Mouse (Mus musculus) midbrain, embryonic 14.5 days (tissue): Measurements from ENCODE around the gene 4930578C19Rik. TPM values are rescaled to one million over a fixed set of nuclear protein-coding genes. Genes with fewer than 3 reads are reported as not detected.
A peak's percentile ranks its signal among the peaks of the same experiment; 100 is the strongest.

Source experiments
- ATAC-seq: fragments of 200-750 bp; cut with Nextera tagmentation; 2 replicates; pipeline ENCODE4 v1.8.0; 2017; ENCODE audit warnings: moderate number of reproducible peaks, moderate library complexity; ENCODE audit not compliant: low FRiP score, low TSS enrichment
- DNase-seq: peaks from one replicate; pipeline ENCODE4 v3.0.0-alpha.2; 2015
- H3K27ac ChIP-seq: fragments of 300-500 bp; sonication (generic); replicated peaks from 2 replicates; pipeline ENCODE4 v1.5.1; 2014; ENCODE audit warnings: mild to moderate bottlenecking, low read depth, low read length, moderate library complexity
- H3K27me3 ChIP-seq: fragments of 300-500 bp; sonication (generic); 2 replicates; pipeline ENCODE4 v1.6.1; 2014; ENCODE audit warnings: low read length, control low read depth, mixed read lengths; ENCODE audit not compliant: control insufficient read depth, insufficient read depth
- H3K36me3 ChIP-seq: fragments of 300-500 bp; sonication (generic); 2 replicates; pipeline ENCODE4 v1.6.1; 2014; ENCODE audit warnings: low read length, control low read depth; ENCODE audit not compliant: control insufficient read depth, insufficient read depth
- H3K4me1 ChIP-seq: fragments of 300-500 bp; sonication (generic); 2 replicates; pipeline ENCODE4 v1.6.1; 2014; ENCODE audit warnings: mild to moderate bottlenecking, antibody characterized with exemption, low read length, control low read depth; ENCODE audit not compliant: control insufficient read depth, insufficient read depth
- H3K4me2 ChIP-seq: fragments of 300-500 bp; sonication (generic); 2 replicates; pipeline ENCODE4 v1.6.1; 2014; ENCODE audit warnings: mild to moderate bottlenecking, low read length, moderate library complexity
- H3K4me3 ChIP-seq: fragments of 300-500 bp; sonication (generic); replicated peaks from 2 replicates; pipeline ENCODE4 v1.5.1; 2014; ENCODE audit warnings: low read depth, low read length
- H3K9ac ChIP-seq: fragments of 300-500 bp; sonication (generic); replicated peaks from 2 replicates; pipeline ENCODE4 v1.6.1; 2014; ENCODE audit warnings: mild to moderate bottlenecking, low read length, moderate library complexity
- H3K9me3 ChIP-seq: fragments of 300-500 bp; sonication (generic); 2 replicates; pipeline ENCODE4 v1.6.1; 2016; ENCODE audit warnings: low read length, control low read depth, mixed read lengths; ENCODE audit not compliant: control insufficient read depth
- WGBS: fragments of 180-500 bp; shearing (Covaris S2); extraction: QIAGEN DNeasy Blood & Tissue Kit; methylation state at CpG from one replicate; pipeline ENCODE4 v1.1.7; 2014; 5-methylcytosine and 5-hydroxymethylcytosine counted together
- polyA plus RNA-seq: library from polyadenylated mRNA; unstranded; fragments of >200 nt; fragmentation: Nextera tagmentation; extraction: Ambion mirVana; gene quantifications from 2 replicates; pipeline ENCODE4 v1.2.1, GENCODE M21; 2014

The 4930578C19Rik gene
- polyA plus RNA-seq, result 0.47 and 0.69 TPM in 2 replicates

GRCm38 (mm10) chrX:18461198-18461601, at the start of gene 4930578C19Rik:
4930578C19Rik (minus strand) TSS chrX:18461397.
- no peak within 1 kb of the TSS for H3K4me2 ChIP-seq
- no peaks in the 10 kb centered on the region for H3K4me1 ChIP-seq
- no peak within 1 kb of the TSS for H3K9ac ChIP-seq
- no peak within 1 kb of the TSS for H3K27ac ChIP-seq
- H3K4me3 ChIP-seq, result no peak within 1 kb of the TSS
- H3K9me3 ChIP-seq, result no peaks in the 10 kb centered on the region
- DNase-seq (no peak), ATAC-seq (no peak)
- H3K27me3 ChIP-seq, result no peaks in the 10 kb centered on the region
- no peaks in the 10 kb centered on the region for H3K36me3 ChIP-seq
- 85% methylated on average over 8 of the region's 8 CpGs for WGBS

GRCm38 (mm10) chrX:18467690-18468089, 6.5 kb upstream of the 4930578C19Rik start:
- no peaks in the 10 kb centered on the region for H3K4me1 ChIP-seq
- no peaks in the 10 kb centered on the region for H3K9me3 ChIP-seq
- no peaks in the 10 kb centered on the region for H3K27me3 ChIP-seq
- H3K4me2 ChIP-seq, result no peak overlapping the region
- 48% methylated on average over 1 of the region's 1 CpGs for WGBS
- DNase-seq (no peak), ATAC-seq (no peak)
- H3K27ac ChIP-seq, result no peak overlapping the region
- no peak overlapping the region for H3K4me3 ChIP-seq
- no peak overlapping the region for H3K9ac ChIP-seq
- H3K36me3 ChIP-seq, result no peaks in the 10 kb centered on the region

- 71% methylated on average over 1 of the region's 1 CpGs for WGBS
- no peak overlapping the region for H3K4me3 ChIP-seq
- H3K9me3 ChIP-seq, result no peaks in the 10 kb centered on the region
- H3K36me3 ChIP-seq, result no peaks in the 10 kb centered on the region
- H3K27ac ChIP-seq, result no peak overlapping the region
- no peaks in the 10 kb centered on the region for H3K4me1 ChIP-seq
- DNase-seq (no peak), ATAC-seq (no peak)
- no peaks in the 10 kb centered on the region for H3K27me3 ChIP-seq
- H3K4me2 ChIP-seq, result no peak overlapping the region
- H3K9ac ChIP-seq, result no peak overlapping the region
Measured at GRCm38 (mm10) chrX:18462879-18463278, 1.7 kb upstream of the 4930578C19Rik start.

GRCm38 (mm10) chrX:18451559-18451958, 9.6 kb downstream of the 4930578C19Rik start:
- H3K9ac ChIP-seq, result no peak overlapping the region
- no peaks in the 10 kb centered on the region for H3K27me3 ChIP-seq
- H3K36me3 ChIP-seq, result no peaks in the 10 kb centered on the region
- H3K4me2 ChIP-seq, result no peak overlapping the region
- no peaks in the 10 kb centered on the region for H3K4me1 ChIP-seq
- no peaks in the 10 kb centered on the region for H3K9me3 ChIP-seq
- 64% methylated on average over 1 of the region's 1 CpGs for WGBS
- no peak overlapping the region for H3K4me3 ChIP-seq
- DNase-seq (no peak), ATAC-seq (no peak)
- H3K27ac ChIP-seq, result no peak overlapping the region

- DNase-seq, result peak; percentile 88
- 35% methylated on average over 5 of the region's 5 CpGs for WGBS
- H3K4me2 ChIP-seq, result no peak overlapping the region
- no peaks in the 10 kb centered on the region for H3K36me3 ChIP-seq
- no peak overlapping the region for H3K4me3 ChIP-seq
- no peak for ATAC-seq
- H3K4me1 ChIP-seq, result no peaks in the 10 kb centered on the region
- no peaks in the 10 kb centered on the region for H3K27me3 ChIP-seq
- H3K9ac ChIP-seq, result no peak overlapping the region
- no peaks in the 10 kb centered on the region for H3K9me3 ChIP-seq
- no peak overlapping the region for H3K27ac ChIP-seq
Measured at GRCm38 (mm10) chrX:18442066-18442465, 19.1 kb downstream of the 4930578C19Rik start.

- H3K4me3 ChIP-seq, result no peak overlapping the region
- no peak overlapping the region for H3K9ac ChIP-seq
- DNase-seq (no peak), ATAC-seq (no peak)
- no peak overlapping the region for H3K4me2 ChIP-seq
- no peaks in the 10 kb centered on the region for H3K36me3 ChIP-seq
- no peak overlapping the region for H3K27ac ChIP-seq
- no peaks in the 10 kb centered on the region for H3K4me1 ChIP-seq
- WGBS, result 86% methylated on average over 3 of the region's 3 CpGs
- no peaks in the 10 kb centered on the region for H3K9me3 ChIP-seq
- no peaks in the 10 kb centered on the region for H3K27me3 ChIP-seq
Measured at GRCm38 (mm10) chrX:18425451-18425850, 35.7 kb downstream of the 4930578C19Rik start.

GRCm38 (mm10) chrX:18423206-18423605, 38.0 kb downstream of the 4930578C19Rik start:
- Histone ChIP-seq H3K4me1 (no peaks in the 10 kb centered on the region), H3K27me3 (no peaks in the 10 kb centered on the region), H3K9me3 (no peaks in the 10 kb centered on the region), H3K4me3 (no peak overlapping the region), H3K36me3 (no peaks in the 10 kb centered on the region), H3K4me2 (no peak overlapping the region), H3K9ac (no peak overlapping the region), H3K27ac (no peak overlapping the region)
- DNase-seq (no peak), ATAC-seq (no peak)
- WGBS, result 97% methylated on average over 4 of the region's 4 CpGs

- no peaks in the 10 kb centered on the region for H3K4me1 ChIP-seq
- no peak overlapping the region for H3K4me2 ChIP-seq
- H3K27ac ChIP-seq, result no peak overlapping the region
- ATAC-seq (no peak), DNase-seq (no peak)
- H3K9ac ChIP-seq, result no peak overlapping the region
- no peaks in the 10 kb centered on the region for H3K9me3 ChIP-seq
- H3K4me3 ChIP-seq, result no peak overlapping the region
- H3K27me3 ChIP-seq, result no peaks in the 10 kb centered on the region
- 93% methylated on average over 4 of the region's 4 CpGs for WGBS
- no peaks in the 10 kb centered on the region for H3K36me3 ChIP-seq
Measured at GRCm38 (mm10) chrX:18420161-18420784, 40.9 kb downstream of the 4930578C19Rik start.

GRCm38 (mm10) chrX:18418977-18419376, 42.2 kb downstream of the 4930578C19Rik start:
- Histone ChIP-seq H3K4me3 (no peak overlapping the region), H3K36me3 (no peaks in the 10 kb centered on the region), H3K27me3 (no peaks in the 10 kb centered on the region), H3K4me1 (no peaks in the 10 kb centered on the region), H3K9ac (no peak overlapping the region), H3K4me2 (no peak overlapping the region), H3K9me3 (no peaks in the 10 kb centered on the region), H3K27ac (no peak overlapping the region)
- ATAC-seq (no peak), DNase-seq (no peak)
- 48% methylated on average over 1 of the region's 1 CpGs for WGBS
